Comparison of ENCODE assay signal across 9 mouse cellular contexts in the genomic region with DNA sequence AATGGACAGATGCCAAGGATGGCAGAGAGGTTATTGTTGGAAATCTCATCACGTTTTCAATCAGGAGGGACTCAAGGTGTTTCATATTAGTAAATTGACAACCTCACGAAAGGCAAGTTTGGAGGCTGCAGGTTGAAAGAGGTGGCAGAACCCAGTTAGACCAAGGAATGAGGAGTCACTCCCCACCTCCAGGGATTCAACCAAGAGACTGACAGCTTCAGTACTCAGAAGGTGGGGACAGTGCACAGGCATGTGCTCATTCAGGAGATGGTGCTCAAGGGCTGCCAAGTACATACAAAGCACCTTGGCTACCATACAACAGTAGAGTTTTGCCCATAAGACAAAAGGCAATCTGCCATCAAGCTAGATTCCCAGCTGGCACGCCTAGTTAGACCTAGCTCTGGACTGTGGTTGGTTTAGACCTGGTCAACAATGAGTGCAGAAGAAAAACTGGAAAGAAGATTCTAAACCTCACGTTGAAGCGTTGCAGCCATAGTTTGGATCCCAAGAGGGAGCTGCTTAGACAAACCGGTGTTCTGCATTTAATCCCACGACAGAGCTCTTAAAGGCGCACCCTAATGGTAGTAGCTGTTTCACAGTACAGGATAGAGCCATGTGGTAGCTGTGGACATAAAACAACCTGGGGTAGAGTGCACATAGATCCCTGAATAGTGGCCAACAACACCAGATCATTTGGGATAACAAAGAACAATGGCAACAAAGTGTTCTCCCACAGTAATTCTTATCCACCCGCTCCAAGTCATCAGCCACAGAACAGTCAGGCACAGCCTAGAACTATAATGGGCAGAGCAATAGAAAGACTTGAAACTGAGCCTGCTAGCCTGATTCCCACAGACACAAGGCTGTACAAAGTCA. TPM values are rescaled to one million over a fixed set of nuclear protein-coding genes. Genes with fewer than 3 reads are reported as not detected.
DNase-seq lines count a peak whose midpoint lies in the region; ATAC-seq lines count a peak whose summit lies in the region.
"Had no signal": no experiment of that assay in that cellular context is flagged by ENCODE, and none has a peak within 500 bp of the region (broad histone marks: within the 10 kb centered on the region; RNA-seq: fewer than 3 reads in every experiment).

No protein-coding gene starts in this region.

- peak overlapping the region; percentile 53; the same call in 1 of the 2 replicates for H3K9ac ChIP-seq in kidney, embryonic 16.5 days (replicated peaks; ENCODE audit: low read length)
- peak overlapping the region; percentile 69; the same call in 1 of the 2 replicates for H3K9ac ChIP-seq in embryonic facial prominence, embryonic 13.5 days
- no peak overlapping the region for H3K9ac ChIP-seq in midbrain, embryonic 14.5 days (replicated peaks; ENCODE audit: low read length)

- H3K4me3 ChIP-seq in kidney, embryonic 16.5 days (ENCODE audit: low read length), result no peak overlapping the region
- 0 out of 2 replicates have a peak overlapping the region, but pooled peaks have one; percentile 46 for H3K4me3 ChIP-seq in embryonic facial prominence, embryonic 13.5 days
- peak overlapping the region; percentile 38 for H3K4me3 ChIP-seq in midbrain, embryonic 14.5 days (replicated peaks; ENCODE audit: low read depth, low read length)

- no peak overlapping the region for H3K27ac ChIP-seq in kidney, embryonic 16.5 days (ENCODE audit: low read length)
- H3K27ac ChIP-seq in embryonic facial prominence, embryonic 13.5 days, result peak overlapping the region; percentile 95; the same call in 1 of the 2 replicates
- H3K27ac ChIP-seq in midbrain, embryonic 14.5 days (replicated peaks; ENCODE audit: low read depth, low read length), result peak overlapping the region; percentile 89

- ATAC-seq in kidney, embryonic 16.5 days (ENCODE audit: low FRiP score, low TSS enrichment), result no peak
- no peak for ATAC-seq in embryonic facial prominence, embryonic 13.5 days (ENCODE audit: insufficient number of reproducible peaks, insufficient read depth, low FRiP score, low TSS enrichment, low read depth)
- no peak for ATAC-seq in midbrain, embryonic 14.5 days (ENCODE audit: low FRiP score, low TSS enrichment)

- H3K9me3 ChIP-seq in kidney, embryonic 16.5 days (ENCODE audit: low read length), result no peaks in the 10 kb centered on the region
- no peaks in the 10 kb centered on the region for H3K9me3 ChIP-seq in embryonic facial prominence, embryonic 13.5 days
- H3K9me3 ChIP-seq in midbrain, embryonic 14.5 days (ENCODE audit: control insufficient read depth, low read length), result no peaks in the 10 kb centered on the region

- peak; percentile 57 for DNase-seq in cerebellum, adult 9-10 months
- DNase-seq in cerebellum, adult 11-12 months, result no peak
- DNase-seq in kidney, postnatal 36 days, result no peak
- DNase-seq in midbrain, embryonic 14.5 days, result no peak
- DNase-seq in layer of hippocampus, adult 9-11 months, result no peak
- no peak for DNase-seq in layer of hippocampus, adult 8-10 months (ENCODE audit: low spot score in 2 of 2)
- DNase-seq: kidney, adult 18-20 months had no signal

- peak overlapping the region; percentile 76; the same call in 1 of the 2 replicates for H3K4me2 ChIP-seq in kidney, embryonic 16.5 days (replicated peaks; ENCODE audit: low read depth, low read length)
- H3K4me2 ChIP-seq in embryonic facial prominence, embryonic 13.5 days, result peak overlapping the region; percentile 65
- H3K4me2 ChIP-seq in midbrain, embryonic 14.5 days (ENCODE audit: low read length), result peak overlapping the region; percentile 49

- WGBS in kidney, embryonic 16.5 days, result 77% methylated on average over 9 of the region's 9 CpGs
- 73% methylated on average over 9 of the region's 9 CpGs for WGBS in embryonic facial prominence, embryonic 13.5 days
- 79% methylated on average over 9 of the region's 9 CpGs for WGBS in midbrain, embryonic 14.5 days

- no peaks in the 10 kb centered on the region for H3K27me3 ChIP-seq in kidney, embryonic 16.5 days (ENCODE audit: insufficient read depth, low read length)
- H3K27me3 ChIP-seq in embryonic facial prominence, embryonic 13.5 days, result no peaks in the 10 kb centered on the region
- H3K27me3 ChIP-seq in midbrain, embryonic 14.5 days (ENCODE audit: control insufficient read depth, insufficient read depth, low read length), result no peaks in the 10 kb centered on the region

- H3K36me3 ChIP-seq in kidney, embryonic 16.5 days (ENCODE audit: insufficient read depth, low read length), result peaks cover 5% of the 10 kb centered on the region; the same call in 1 of the 2 replicates
- peaks cover 7% of the 10 kb centered on the region for H3K36me3 ChIP-seq in embryonic facial prominence, embryonic 13.5 days
- peaks cover under 1% of the 10 kb centered on the region; the same call in 1 of the 2 replicates for H3K36me3 ChIP-seq in midbrain, embryonic 14.5 days (ENCODE audit: control insufficient read depth, insufficient read depth, low read length)

- H3K4me1 ChIP-seq in kidney, embryonic 16.5 days (ENCODE audit: insufficient read depth, low read length), result peaks cover 15% of the 10 kb centered on the region
- peaks cover 16% of the 10 kb centered on the region for H3K4me1 ChIP-seq in embryonic facial prominence, embryonic 13.5 days
- H3K4me1 ChIP-seq in midbrain, embryonic 14.5 days (ENCODE audit: control insufficient read depth, insufficient read depth, low read length), result peaks cover 19% of the 10 kb centered on the region

RNA-seq across cellular contexts. Expression of a gene that starts 27.5 kb away (rescaled TPM):
- 62.5 and 70.7 TPM in 2 replicates for polyA plus RNA-seq in kidney, embryonic 16.5 days (2015; fragmentation: Nextera tagmentation; extraction: Ambion mirVana)
- 36.2 and 43.1 TPM in 2 replicates for polyA plus RNA-seq in embryonic facial prominence, embryonic 13.5 days (2015; fragmentation: Nextera tagmentation; extraction: Ambion mirVana)
- 6.3 and 7.7 TPM in 2 replicates for polyA plus RNA-seq in midbrain, embryonic 14.5 days (2014; fragmentation: Nextera tagmentation; extraction: Ambion mirVana)
- total RNA-seq in layer of hippocampus, adult 8-10 months (2022), result 1 to 10 TPM; 4.4 to 7.6 (median 6.3) TPM

RNA-seq across cellular contexts. Expression of a gene that starts 27.6 kb away (rescaled TPM):
- 5.8 and 5.9 TPM in 2 replicates for polyA plus RNA-seq in kidney, embryonic 16.5 days (2015; fragmentation: Nextera tagmentation; extraction: Ambion mirVana)
- 3.5 and 4.8 TPM in 2 replicates for polyA plus RNA-seq in embryonic facial prominence, embryonic 13.5 days (2015; fragmentation: Nextera tagmentation; extraction: Ambion mirVana)
- 33.9 and 36.0 TPM in 2 replicates for polyA plus RNA-seq in midbrain, embryonic 14.5 days (2014; fragmentation: Nextera tagmentation; extraction: Ambion mirVana)
- total RNA-seq in layer of hippocampus, adult 8-10 months (2022), result 10 to 100 TPM; 11.6 to 17.4 (median 13.2) TPM

RNA-seq across cellular contexts. Expression of a gene that starts 44.5 kb away (rescaled TPM):
- polyA plus RNA-seq in kidney, embryonic 16.5 days (2015; fragmentation: Nextera tagmentation; extraction: Ambion mirVana), result 5.2 and 5.3 TPM in 2 replicates
- polyA plus RNA-seq in embryonic facial prominence, embryonic 13.5 days (2015; fragmentation: Nextera tagmentation; extraction: Ambion mirVana), result 3.9 and 4.2 TPM in 2 replicates
- 1.9 and 2.3 TPM in 2 replicates for polyA plus RNA-seq in midbrain, embryonic 14.5 days (2014; fragmentation: Nextera tagmentation; extraction: Ambion mirVana)
- 1 to 10 TPM; 4.2 to 7.6 (median 5.8) TPM for total RNA-seq in layer of hippocampus, adult 8-10 months (2022)

RNA-seq across cellular contexts. Expression of a gene that starts 50.6 kb away (rescaled TPM):
- 55.1 and 58.5 TPM in 2 replicates for polyA plus RNA-seq in kidney, embryonic 16.5 days (2015; fragmentation: Nextera tagmentation; extraction: Ambion mirVana)
- polyA plus RNA-seq in embryonic facial prominence, embryonic 13.5 days (2015; fragmentation: Nextera tagmentation; extraction: Ambion mirVana), result 46.9 and 49.8 TPM in 2 replicates
- 12.8 and 21.9 TPM in 2 replicates for polyA plus RNA-seq in midbrain, embryonic 14.5 days (2014; fragmentation: Nextera tagmentation; extraction: Ambion mirVana)
- total RNA-seq in layer of hippocampus, adult 8-10 months (2022), result 10 to 100 TPM; 16.1 to 19.2 (median 16.6) TPM
